Mouse (Mus musculus): ENCODE measurements around the gene Abcb11. TPM values are rescaled to one million over a fixed set of nuclear protein-coding genes. Genes with fewer than 3 reads are reported as not detected.

The Abcb11 gene
- polyA plus RNA-seq, 1 experiment from 2014 or later, result 0.96 TPM

DNA sequence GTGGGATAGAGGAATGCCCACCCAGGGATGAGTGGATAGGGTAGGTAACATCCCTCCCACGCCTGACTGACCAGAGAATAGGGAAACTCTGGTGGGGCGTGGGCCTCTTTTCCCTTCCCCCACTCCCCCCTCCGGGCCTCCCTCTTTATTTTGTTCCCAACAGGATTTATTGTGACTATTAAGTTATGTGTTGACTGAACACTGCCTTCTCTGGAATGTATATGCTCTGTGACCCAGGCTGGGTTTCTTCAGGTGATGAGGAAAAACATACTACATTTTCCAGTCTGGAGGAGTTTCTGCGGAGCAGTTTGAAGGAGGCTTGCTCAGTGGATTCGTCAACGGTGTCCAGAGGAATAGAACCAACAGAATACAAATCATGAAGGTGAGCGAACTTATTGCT is 131.6 kb downstream of the Abcb11 start, which contains the start of gene G6pc2:
TSS of gene G6pc2 (plus strand) at position 301 of the 400 bp plus-strand sequence.
- no peak within 1 kb of the TSS for H3K27ac ChIP-seq (replicated peaks)
- no peaks in the 10 kb centered on the region for H3K4me1 ChIP-seq (replicated peaks; ENCODE audit: control insufficient read depth, insufficient read depth)
- no peak for TF ChIP-seq EP300 (optimal IDR thresholded peaks at IDR 0.05)
- no peak for TF ChIP-seq CTCF (IDR thresholded peaks at IDR 0.05; ENCODE audit: low read depth)
- no peak within 1 kb of the TSS for H3K4me2 ChIP-seq (replicated peaks; ENCODE audit: low read depth)
- 81% methylated on average over 7 of the region's 7 CpGs for WGBS
- DNase-seq (ENCODE audit: low spot score) (no peak), ATAC-seq (ENCODE audit: low FRiP score, low TSS enrichment) (no peak)
- H3K36me3 ChIP-seq (ENCODE audit: control insufficient read depth, insufficient read depth, low read length), result no peaks in the 10 kb centered on the region
- no peaks in the 10 kb centered on the region for H3K9me3 ChIP-seq (ENCODE audit: control insufficient read depth, low read length)
- no peak within 1 kb of the TSS for H3K9ac ChIP-seq (ENCODE audit: low read length)
- H3K27me3 ChIP-seq (ENCODE audit: control insufficient read depth, insufficient read depth, low read length), result no peaks in the 10 kb centered on the region
- H3K4me3 ChIP-seq (ENCODE audit: low read depth, low read length), result no peak within 1 kb of the TSS

GRCm38 (mm10) chr2:69209684-69210083 is 132.7 kb downstream of the Abcb11 start:
- H3K36me3 ChIP-seq (ENCODE audit: control insufficient read depth, insufficient read depth, low read length), result no peaks in the 10 kb centered on the region
- ATAC-seq (ENCODE audit: low FRiP score, low TSS enrichment), result no peak
- no peak overlapping the region for H3K4me2 ChIP-seq (replicated peaks; ENCODE audit: low read depth)
- no peak for DNase-seq (ENCODE audit: low spot score)
- no peaks in the 10 kb centered on the region for H3K27me3 ChIP-seq (ENCODE audit: control insufficient read depth, insufficient read depth, low read length)
- no peak for TF ChIP-seq EP300 (optimal IDR thresholded peaks at IDR 0.05)
- no peak for TF ChIP-seq CTCF (IDR thresholded peaks at IDR 0.05; ENCODE audit: low read depth)
- no peaks in the 10 kb centered on the region for H3K4me1 ChIP-seq (replicated peaks; ENCODE audit: control insufficient read depth, insufficient read depth)
- H3K4me3 ChIP-seq (ENCODE audit: low read depth, low read length), result no peak overlapping the region
- no peak overlapping the region for H3K27ac ChIP-seq (replicated peaks)
- H3K9ac ChIP-seq (ENCODE audit: low read length), result no peak overlapping the region
- no peaks in the 10 kb centered on the region for H3K9me3 ChIP-seq (ENCODE audit: control insufficient read depth, low read length)
- 75% methylated on average over 3 of the region's 3 CpGs for WGBS

GRCm38 (mm10) chr2:69206523-69206922 is 135.9 kb downstream of the Abcb11 start:
- Histone ChIP-seq H3K4me3 (ENCODE audit: low read depth, low read length) (peak overlapping the region; percentile 84), H3K27me3 (ENCODE audit: control insufficient read depth, insufficient read depth, low read length) (no peaks in the 10 kb centered on the region), H3K4me1 (replicated peaks; ENCODE audit: control insufficient read depth, insufficient read depth) (no peaks in the 10 kb centered on the region), H3K27ac (replicated peaks) (no peak overlapping the region), H3K9me3 (ENCODE audit: control insufficient read depth, low read length) (no peaks in the 10 kb centered on the region), H3K9ac (ENCODE audit: low read length) (no peak overlapping the region), H3K4me2 (replicated peaks; ENCODE audit: low read depth) (peak overlapping the region; percentile 50), H3K36me3 (ENCODE audit: control insufficient read depth, insufficient read depth, low read length) (no peaks in the 10 kb centered on the region; the same call in 1 of the 2 replicates)
- TF ChIP-seq EP300 (optimal IDR thresholded peaks at IDR 0.05) (no peak), CTCF (IDR thresholded peaks at IDR 0.05; ENCODE audit: low read depth) (no peak)
- WGBS, result 15% methylated on average over 7 of the region's 7 CpGs
- no peak for DNase-seq (ENCODE audit: low spot score)
- no peak for ATAC-seq (ENCODE audit: low FRiP score, low TSS enrichment)

DNA sequence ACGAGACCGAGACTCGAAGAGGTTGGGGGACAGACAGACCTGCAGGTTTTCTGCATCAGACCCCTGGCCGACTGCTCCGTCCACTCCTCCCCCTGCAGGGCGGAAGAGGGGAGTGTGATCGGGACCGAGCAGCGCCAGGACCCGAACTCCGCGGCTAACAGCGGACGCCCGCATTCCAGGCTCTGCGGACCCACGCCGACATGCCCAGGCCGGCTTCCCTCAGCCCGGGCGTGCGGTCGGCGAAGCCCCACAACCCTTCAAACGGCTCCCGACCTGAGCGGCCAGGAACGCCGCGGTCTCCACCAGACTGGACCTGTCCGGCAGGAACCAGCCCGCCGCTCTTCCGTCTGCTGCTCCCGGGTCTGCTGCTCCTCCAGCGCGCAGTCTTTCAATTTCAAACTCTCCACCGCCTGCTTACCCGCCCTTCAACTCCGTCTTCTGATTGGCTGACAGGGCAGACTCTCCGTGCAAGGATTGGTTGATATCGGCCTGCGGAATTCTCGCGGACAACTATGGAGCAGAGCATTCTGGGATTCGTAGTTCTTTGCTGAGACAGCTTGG is 136.5 kb downstream of the Abcb11 start, which contains the start of gene Spc25:
TSS of gene Spc25 (minus strand) at position 404 of the 561 bp plus-strand sequence.
- peak; percentile 100 for ATAC-seq (ENCODE audit: low FRiP score, low TSS enrichment)
- peak within 1 kb of the TSS; percentile 73; the same call in 1 of the 2 replicates for H3K27ac ChIP-seq (replicated peaks)
- H3K9ac ChIP-seq (ENCODE audit: low read length), result peak within 1 kb of the TSS; percentile 81
- WGBS, result under 1% methylated on average over 46 of the region's 46 CpGs
- H3K9me3 ChIP-seq (ENCODE audit: control insufficient read depth, low read length), result no peaks in the 10 kb centered on the region
- no peaks in the 10 kb centered on the region for H3K27me3 ChIP-seq (ENCODE audit: control insufficient read depth, insufficient read depth, low read length)
- H3K4me1 ChIP-seq (replicated peaks; ENCODE audit: control insufficient read depth, insufficient read depth), result no peaks in the 10 kb centered on the region
- H3K4me3 ChIP-seq (ENCODE audit: low read depth, low read length), result peak within 1 kb of the TSS; percentile 84
- peak within 1 kb of the TSS; percentile 95 for H3K4me2 ChIP-seq (replicated peaks; ENCODE audit: low read depth)
- no peaks in the 10 kb centered on the region; the same call in 1 of the 2 replicates for H3K36me3 ChIP-seq (ENCODE audit: control insufficient read depth, insufficient read depth, low read length)
- TF ChIP-seq EP300 (optimal IDR thresholded peaks at IDR 0.05) (no peak), CTCF (IDR thresholded peaks at IDR 0.05; ENCODE audit: low read depth) (peak; percentile 42)
- peak; percentile 93 for DNase-seq (ENCODE audit: low spot score)

GRCm38 (mm10) chr2:69205185-69205584 is 137.2 kb downstream of the Abcb11 start:
- Histone ChIP-seq H3K4me2 (replicated peaks; ENCODE audit: low read depth) (peak overlapping the region; percentile 95), H3K27me3 (ENCODE audit: control insufficient read depth, insufficient read depth, low read length) (no peaks in the 10 kb centered on the region), H3K9me3 (ENCODE audit: control insufficient read depth, low read length) (no peaks in the 10 kb centered on the region), H3K4me1 (replicated peaks; ENCODE audit: control insufficient read depth, insufficient read depth) (no peaks in the 10 kb centered on the region), H3K4me3 (ENCODE audit: low read depth, low read length) (peak overlapping the region; percentile 84), H3K27ac (replicated peaks) (no peak overlapping the region), H3K36me3 (ENCODE audit: control insufficient read depth, insufficient read depth, low read length) (no peaks in the 10 kb centered on the region; the same call in 1 of the 2 replicates), H3K9ac (ENCODE audit: low read length) (peak overlapping the region; percentile 81; the same call in 1 of the 2 replicates)
- no peak for TF ChIP-seq CTCF (IDR thresholded peaks at IDR 0.05; ENCODE audit: low read depth)
- no peak for TF ChIP-seq EP300 (optimal IDR thresholded peaks at IDR 0.05)
- no peak for DNase-seq (ENCODE audit: low spot score)
- WGBS, result 11% methylated on average over 6 of the region's 6 CpGs
- no peak for ATAC-seq (ENCODE audit: low FRiP score, low TSS enrichment)

- 76% methylated on average over 5 of the region's 5 CpGs for whole genome bisulfite sequencing
These were observed 148.9 kb downstream of the Abcb11 start for GRCm38 (mm10) chr2:69193555-69193954.

More at GRCm38 (mm10) chr2:69193555-69193954, 148.9 kb downstream of the Abcb11 start:
- Histone ChIP-seq H3K4me3 (ENCODE audit: low read depth, low read length) (no peak overlapping the region), H3K27ac (replicated peaks) (no peak overlapping the region), H3K4me1 (replicated peaks; ENCODE audit: control insufficient read depth, insufficient read depth) (no peaks in the 10 kb centered on the region), H3K36me3 (ENCODE audit: control insufficient read depth, insufficient read depth, low read length) (peaks cover 21% of the 10 kb centered on the region), H3K27me3 (ENCODE audit: control insufficient read depth, insufficient read depth, low read length) (no peaks in the 10 kb centered on the region), H3K4me2 (replicated peaks; ENCODE audit: low read depth) (no peak overlapping the region), H3K9me3 (ENCODE audit: control insufficient read depth, low read length) (no peaks in the 10 kb centered on the region), H3K9ac (ENCODE audit: low read length) (no peak overlapping the region)
- no peak for TF ChIP-seq CTCF (IDR thresholded peaks at IDR 0.05; ENCODE audit: low read depth)
- TF ChIP-seq EP300 (optimal IDR thresholded peaks at IDR 0.05), result no peak
- ATAC-seq (ENCODE audit: low FRiP score, low TSS enrichment) (peak; percentile 70), DNase-seq (ENCODE audit: low spot score) (peak; percentile 21)

Data from stomach, postnatal 0 days (tissue).